Mouse (Mus musculus): ENCODE measurements around the gene Pspn.

The Pspn gene

GRCm38 (mm10) chr17:56962642-56963405 lies 37.0 kb downstream of the Pspn start:
- DNase-seq (ENCODE audit: low spot score) = no peak

- DNase-seq (ENCODE audit: low spot score) = no peak
Measured at GRCm38 (mm10) chr17:56961880-56962279, 37.9 kb downstream of the Pspn start.

- no peak for DNase-seq (ENCODE audit: low spot score)
Measured at GRCm38 (mm10) chr17:56958667-56959066, 41.2 kb downstream of the Pspn start.

GRCm38 (mm10) chr17:56957763-56958429 lies 41.9 kb downstream of the Pspn start:
- no peak for DNase-seq (ENCODE audit: low spot score)

- DNase-seq (ENCODE audit: low spot score) = no peak
Measured at GRCm38 (mm10) chr17:56954871-56955270, 44.9 kb downstream of the Pspn start.

- no peak for DNase-seq (ENCODE audit: low spot score)
Measured at GRCm38 (mm10) chr17:56952639-56953038, 47.2 kb downstream of the Pspn start.

GRCm38 (mm10) chr17:56950915-56951314 lies 48.9 kb downstream of the Pspn start:
- DNase-seq (ENCODE audit: low spot score) = peak; percentile 56

Data from layer of hippocampus, adult 11-12 months (tissue).